Mouse (Mus musculus): ENCODE measurements around the gene Mzf1.

DNA sequence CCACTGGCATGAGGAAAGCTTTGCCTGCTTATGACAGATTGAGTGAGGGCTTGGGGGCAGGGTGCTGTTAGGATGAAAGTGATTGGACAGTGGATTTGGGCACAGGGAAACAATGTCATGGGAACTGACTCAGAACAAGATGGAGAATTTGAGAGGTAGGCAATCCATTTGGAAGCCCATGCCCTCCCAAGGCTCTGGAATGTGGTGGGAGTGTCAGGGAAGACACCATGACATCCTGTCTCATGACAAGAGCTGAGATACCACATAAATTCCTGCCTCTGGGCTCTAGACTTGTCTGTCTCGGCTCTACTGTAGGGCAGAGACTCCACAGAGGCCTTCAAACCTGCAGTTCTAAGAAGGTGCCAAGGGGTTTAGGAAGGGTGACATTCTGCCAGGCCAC is 13.3 kb downstream of the Mzf1 start:
- TF ChIP-seq E2F4 (IDR thresholded peaks at IDR 0.05; ENCODE audit: insufficient replicate concordance, low read depth, low read length) (no peak), JUN (IDR thresholded peaks at IDR 0.05; ENCODE audit: insufficient read depth, low read depth, low read length) (no peak), POLR2A (IDR thresholded peaks at IDR 0.05; ENCODE audit: low read depth, low read length) (no peak), BHLHE40 (IDR thresholded peaks at IDR 0.05; ENCODE audit: low read depth, low read length) (no peak)

Measured in CH12.LX (cell line).